Mouse (Mus musculus) bone marrow macrophage, adult 2 months (primary cell): ENCODE data around the gene Urad.

Source experiments
- CTCF ChIP-seq: IDR thresholded peaks from 2 replicates; pipeline ENCODE4 v1.5.1; 2012; ENCODE audit warnings: low read depth, mild to moderate bottlenecking, low read length, moderate library complexity
- POLR2A ChIP-seq: IDR thresholded peaks from 2 replicates; pipeline ENCODE4 v1.6.1; 2012; ENCODE audit warnings: mild to moderate bottlenecking, low read depth, low read length, borderline replicate concordance

- TF ChIP-seq POLR2A (no peak), CTCF (no peak)
Measured at GRCm38 (mm10) chr5:147315432-147316075, 6.7 kb downstream of the Urad start.
